Mouse (Mus musculus) stomach, postnatal 0 days (tissue): Measurements from ENCODE around the gene Ostc.

Experiments
- CTCF ChIP-seq: IDR thresholded peaks from 2 replicates; pipeline ENCODE4 v1.5.1; 2016; ENCODE audit warnings: antibody characterized with exemption, low read depth, mild to moderate bottlenecking, moderate library complexity
- EP300 ChIP-seq: optimal IDR thresholded peaks from 2 replicates; pipeline ENCODE3; 2016; ENCODE audit warnings: antibody characterized with exemption

DNA sequence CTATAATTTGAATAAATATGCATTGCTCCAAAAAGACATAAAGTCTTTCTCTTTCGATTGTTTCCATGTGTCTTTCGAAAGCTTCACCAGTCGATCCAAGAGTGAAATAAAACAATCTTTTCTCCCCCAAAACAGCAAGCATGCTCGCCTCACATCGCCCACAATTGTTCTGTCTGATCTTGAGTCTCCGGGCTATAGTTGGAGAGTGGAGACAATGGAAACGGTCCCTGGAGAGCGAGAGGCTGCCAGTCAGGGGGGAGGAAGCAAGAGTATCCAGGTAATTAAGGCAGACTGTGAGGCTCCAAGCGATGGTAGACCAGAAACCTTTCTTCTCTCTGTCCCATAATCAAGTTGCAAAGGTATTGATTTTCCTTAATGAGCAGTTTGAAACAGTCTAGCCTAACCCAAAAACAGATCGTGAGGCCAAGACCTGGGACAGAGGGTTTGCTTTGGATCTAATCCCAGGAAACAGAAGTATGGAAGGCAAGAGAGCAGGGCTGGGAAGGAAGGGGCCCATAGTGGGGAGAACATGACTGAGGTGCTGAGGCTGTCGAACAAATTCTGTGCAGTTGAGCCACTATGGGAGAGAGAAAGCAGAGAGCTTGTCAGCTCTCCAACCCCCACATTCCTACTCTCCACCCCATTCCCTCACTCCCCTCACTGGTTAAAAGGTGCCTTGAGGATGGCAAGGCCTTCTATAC lies 63.0 kb downstream of the Ostc start:
- no peak for TF ChIP-seq EP300
- TF ChIP-seq CTCF = no peak
